Mouse (Mus musculus): Measurements from ENCODE around the gene Plek2. TPM values are rescaled to one million over a fixed set of nuclear protein-coding genes. Genes with fewer than 3 reads are reported as not detected.

Gene Plek2
- polyA plus RNA-seq (2015; fragmentation: Nextera tagmentation; extraction: Ambion mirVana) = 1.2 and 2.0 TPM in 2 replicates

DNA sequence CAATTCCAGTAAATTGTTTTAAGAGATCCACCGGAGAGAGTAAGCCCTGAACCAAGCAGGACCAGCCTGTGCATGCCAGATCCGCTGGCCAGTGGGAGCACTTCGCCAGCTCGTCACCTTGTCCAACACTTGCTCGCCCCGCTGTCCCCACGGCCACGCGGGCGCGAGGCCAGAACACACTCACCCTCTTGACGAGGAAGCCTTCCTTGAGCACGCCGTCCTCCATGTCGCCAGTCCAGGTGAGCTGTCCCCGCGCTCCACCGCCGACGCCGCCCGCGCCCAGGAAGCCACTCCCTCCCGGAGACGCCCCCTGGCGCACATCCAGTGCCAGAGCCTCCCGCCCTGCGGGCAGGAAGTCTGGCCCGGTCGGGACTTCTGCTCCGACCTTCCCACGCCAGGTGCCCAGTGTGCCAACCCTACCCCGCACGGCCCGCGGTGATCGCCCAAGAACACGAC, at the start of gene Plek2:
Gene Plek2, minus strand, starts transcription at position 258 of the 456 bp plus-strand sequence.

DNA sequence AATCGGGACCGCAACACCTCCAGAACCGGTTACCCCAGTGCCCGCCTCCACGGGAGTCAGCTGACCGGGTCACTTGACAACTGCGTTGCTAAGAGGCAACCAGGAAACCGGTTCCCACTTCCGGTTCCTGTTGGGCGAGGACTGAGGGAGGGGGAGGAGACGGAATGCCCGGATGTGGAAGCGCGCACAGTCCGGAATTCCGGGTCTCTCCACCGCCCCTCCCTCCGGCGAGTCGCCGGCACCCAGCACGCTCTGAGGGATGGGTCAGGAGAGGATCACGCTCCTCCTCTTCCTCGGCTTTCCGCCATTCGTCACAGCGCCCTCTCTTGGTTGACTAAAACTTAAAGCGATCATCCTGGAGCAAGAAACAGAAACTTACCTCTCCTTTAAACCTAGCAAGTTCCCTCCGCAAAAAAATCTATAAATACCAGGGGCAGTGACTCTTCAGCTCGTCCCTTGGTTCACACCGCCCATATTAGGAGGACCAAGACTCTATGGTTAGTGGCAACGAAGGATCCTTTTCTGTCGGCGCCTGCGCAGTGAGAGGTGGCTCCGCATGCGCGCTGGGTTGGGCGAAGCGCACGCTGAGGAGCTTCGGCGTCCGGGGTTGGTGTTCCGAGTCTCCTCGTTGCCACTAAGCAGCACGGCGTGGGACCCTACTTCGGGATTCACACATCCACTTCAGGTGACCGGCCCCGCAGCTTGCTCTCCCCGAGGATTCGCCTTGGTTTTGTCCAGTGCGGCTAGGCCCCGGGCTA, 45.1 kb downstream of the Plek2 start, which contains the start of the genes Atp6v1d and Eif2s1:
Gene Atp6v1d, minus strand, starts transcription at position 143 of the 758 bp plus-strand sequence.
Gene Eif2s1, plus strand, starts transcription at position 324 of the 758 bp plus-strand sequence.

Other genes starting within 250 kb of the Plek2 start
- 0.08 TPM in 1 of 2 replicates, not detected in the other for gene Fam71d, start 215.4 kb downstream of the Plek2 start, polyA plus RNA-seq (2015; fragmentation: Nextera tagmentation; extraction: Ambion mirVana)
- gene Mpp5, start 158.1 kb downstream of the Plek2 start, polyA plus RNA-seq (2015; fragmentation: Nextera tagmentation; extraction: Ambion mirVana) = 7.6 and 13.8 TPM in 2 replicates
- 71.0 and 81.4 TPM in 2 replicates for gene Atp6v1d, start 45.3 kb downstream of the Plek2 start, polyA plus RNA-seq (2015; fragmentation: Nextera tagmentation; extraction: Ambion mirVana)
- 98.9 and 133 TPM in 2 replicates for gene Eif2s1, start 45.1 kb downstream of the Plek2 start, polyA plus RNA-seq (2015; fragmentation: Nextera tagmentation; extraction: Ambion mirVana)
- 7.5 and 7.7 TPM in 2 replicates for gene Tmem229b, start 100.7 kb upstream of the Plek2 start, polyA plus RNA-seq (2015; fragmentation: Nextera tagmentation; extraction: Ambion mirVana)
- gene Plekhh1, start 122.2 kb upstream of the Plek2 start, polyA plus RNA-seq (2015; fragmentation: Nextera tagmentation; extraction: Ambion mirVana) = 0.79 and 0.93 TPM in 2 replicates
- gene Pigh, start 182.7 kb upstream of the Plek2 start, polyA plus RNA-seq (2015; fragmentation: Nextera tagmentation; extraction: Ambion mirVana) = 16.9 and 17.6 TPM in 2 replicates
- gene Arg2, start 223.8 kb upstream of the Plek2 start, polyA plus RNA-seq (2015; fragmentation: Nextera tagmentation; extraction: Ambion mirVana) = 0.65 and 1.4 TPM in 2 replicates

Data from adrenal gland, postnatal 0 days (tissue).